Mouse (Mus musculus): ENCODE results near the gene Fam234a.

GRCm38 (mm10) chr17:26212681-26213080, 31.4 kb downstream of the Fam234a start:
- TF ChIP-seq CHD2 (IDR thresholded peaks at IDR 0.05; ENCODE audit: low read depth, low read length) (no peak), HCFC1 (IDR thresholded peaks at IDR 0.05; ENCODE audit: borderline replicate concordance, insufficient read depth, low read length) (no peak)
